Mouse (Mus musculus) fibroblast of lung, adult 2 months (primary cell): ENCODE results near the gene Foxo3.
A peak's percentile ranks its signal among the peaks of the same experiment; 100 is the strongest.

Experiments used
- DNase-seq: peaks from one replicate; pipeline ENCODE4 v3.0.0-alpha.2; 2011; ENCODE audit warnings: low read depth

Foxo3 gene

GRCm38 (mm10) chr10:42275401-42275870 lies 1.1 kb downstream of the Foxo3 start:
- no peak for DNase-seq

DNA sequence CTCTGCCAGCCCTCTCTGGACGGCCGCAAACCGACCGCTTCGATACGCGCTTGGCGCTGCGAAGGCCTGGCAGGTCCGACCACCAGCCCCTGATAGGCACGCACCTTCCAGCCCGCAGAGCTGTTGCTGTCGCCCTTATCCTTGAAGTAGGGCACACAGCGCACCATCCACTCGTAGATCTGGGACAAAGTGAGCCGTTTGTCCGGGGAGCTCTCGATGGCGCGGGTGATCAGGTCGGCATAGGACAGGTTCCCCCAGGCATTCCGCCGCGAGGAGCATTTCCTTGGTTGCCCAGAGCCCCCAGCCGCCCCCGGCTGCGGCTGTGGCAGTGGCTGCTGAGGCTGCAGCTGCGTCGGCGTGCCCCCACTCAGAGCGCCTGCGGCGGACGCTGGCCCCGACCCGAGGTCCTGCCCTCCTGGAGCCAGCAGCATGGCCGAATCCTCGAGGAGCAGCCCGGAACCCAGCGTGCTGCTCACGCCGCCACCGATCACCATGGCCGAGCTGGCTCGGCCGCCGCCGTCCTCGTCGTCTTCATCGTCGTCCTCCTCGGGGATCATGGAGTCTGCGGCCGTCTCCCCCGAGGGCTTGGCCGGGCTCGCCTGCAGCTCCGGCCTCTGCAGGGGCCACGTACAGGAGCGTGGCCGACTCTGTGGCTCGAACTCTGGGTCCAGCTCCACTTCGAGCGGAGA lies 1.7 kb downstream of the Foxo3 start:
- no peak for DNase-seq

DNA sequence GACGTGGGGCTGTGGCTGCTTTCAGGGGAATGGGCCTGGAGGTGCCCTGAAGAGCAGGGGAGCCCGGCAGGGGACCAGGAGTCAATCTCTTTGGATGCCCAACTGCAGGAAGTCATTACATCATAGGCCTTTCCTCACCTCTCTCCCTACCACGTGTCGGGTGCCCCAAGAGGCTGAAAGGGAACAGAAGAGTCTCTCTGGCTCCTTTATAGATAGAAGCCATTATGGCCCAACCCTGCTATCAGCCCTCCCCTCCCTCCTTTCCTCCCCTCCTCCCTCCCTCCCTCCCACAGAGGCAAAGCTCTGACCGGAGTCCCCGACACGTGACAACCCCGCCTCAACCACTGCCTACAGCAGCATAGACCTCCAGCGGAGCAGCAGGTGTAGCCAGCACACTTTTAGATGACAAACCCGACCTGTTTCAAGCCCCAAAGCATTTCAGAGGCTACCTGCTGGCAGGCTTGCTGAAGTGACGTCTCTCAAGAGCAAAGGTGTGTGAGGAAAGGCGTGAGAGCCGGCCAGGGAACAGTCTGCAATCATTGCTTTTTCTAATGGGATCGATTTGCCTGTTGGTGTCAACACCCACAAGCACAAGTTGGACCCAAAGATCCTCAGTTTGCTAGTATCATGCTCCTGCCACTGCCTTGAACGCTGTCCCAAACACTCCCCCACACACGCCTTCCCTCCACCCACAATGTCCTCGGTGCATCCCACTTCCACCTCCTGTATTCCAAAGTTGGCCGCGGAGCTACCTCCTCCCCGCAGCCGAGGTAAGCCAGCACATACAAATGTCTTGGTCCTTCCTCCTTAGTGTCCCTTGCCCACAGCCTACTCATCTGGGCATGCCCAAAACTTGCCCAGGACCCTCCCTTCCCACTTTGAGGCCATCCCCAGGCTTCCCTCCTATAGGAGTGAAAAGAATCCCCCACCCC lies 2.5 kb downstream of the Foxo3 start:
- no peak for DNase-seq

GRCm38 (mm10) chr10:42273403-42273759 lies 3.2 kb downstream of the Foxo3 start:
- no peak for DNase-seq

GRCm38 (mm10) chr10:42271454-42272230 lies 4.9 kb downstream of the Foxo3 start:
- DNase-seq: no peak

DNA sequence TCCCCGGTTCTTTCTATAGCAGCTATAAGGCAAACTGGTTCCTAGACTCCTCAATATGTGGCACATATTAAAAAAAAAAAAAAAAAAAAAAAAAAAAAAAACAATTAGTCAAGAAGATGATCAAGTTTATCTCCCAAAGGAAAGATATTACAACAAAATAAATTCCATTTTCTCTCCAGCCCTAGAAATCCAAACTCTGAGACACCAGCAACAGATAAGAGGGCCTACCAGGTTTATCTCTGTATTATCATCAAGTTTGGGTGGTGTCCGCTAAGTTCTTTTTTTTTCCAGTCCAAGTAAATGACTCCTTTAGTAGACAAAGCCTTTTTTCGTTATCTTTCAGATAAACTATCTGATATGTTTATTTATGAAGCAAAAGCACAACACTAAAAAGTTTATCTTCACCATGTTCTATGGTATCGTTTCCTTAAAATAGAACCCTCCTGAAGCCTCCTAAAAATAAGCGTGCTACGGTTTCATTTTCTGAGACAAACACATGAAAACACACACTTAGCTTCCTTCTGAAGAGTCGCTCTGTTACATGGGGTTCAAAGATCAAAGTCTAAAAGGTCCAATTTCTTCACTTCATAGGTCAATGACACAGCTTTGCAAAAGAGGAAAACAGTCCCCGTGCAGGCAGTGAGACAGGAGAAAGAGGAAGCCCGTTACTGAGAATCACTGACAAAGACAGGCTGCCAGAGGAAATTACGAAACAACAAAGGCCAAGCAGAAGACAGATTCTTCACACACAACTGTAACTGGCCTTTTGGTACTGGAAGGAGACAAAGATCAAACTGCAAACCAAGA lies 6.1 kb downstream of the Foxo3 start:
- DNase-seq: no peak

DNA sequence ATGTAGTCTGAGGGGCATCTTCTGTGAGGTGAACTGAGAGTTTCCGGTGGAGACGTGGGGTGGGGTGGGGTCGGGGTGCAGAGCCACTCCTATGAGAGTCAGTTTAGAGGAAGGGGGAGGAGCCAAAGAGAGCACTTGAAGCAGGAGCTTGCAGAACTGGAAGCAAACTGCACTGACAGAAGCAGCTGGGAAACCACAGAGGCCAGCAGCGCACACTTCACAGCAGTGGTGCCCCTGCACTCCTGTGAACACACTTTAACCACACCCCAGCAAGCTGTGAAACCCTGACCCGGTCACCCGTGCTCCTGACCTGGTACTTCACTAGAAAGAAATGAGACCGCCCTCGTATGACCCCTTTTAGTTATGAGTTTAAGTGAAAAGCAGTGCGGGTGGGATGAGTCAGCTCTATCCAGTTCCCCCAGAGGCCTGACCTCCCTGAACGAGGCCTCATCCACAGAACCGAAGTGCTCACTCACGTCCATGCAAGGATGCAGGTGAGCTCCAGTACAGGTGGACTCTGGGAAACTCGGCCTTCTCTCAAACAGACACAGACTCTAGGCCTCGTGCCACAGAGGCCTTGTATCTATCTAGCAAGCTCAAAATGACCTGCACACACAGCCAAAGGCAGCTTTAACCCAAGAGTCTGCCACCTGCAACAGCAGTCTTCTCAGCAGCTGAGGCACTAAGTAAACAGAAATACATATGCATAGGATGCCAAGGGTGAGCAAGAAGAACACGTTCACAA lies 7.1 kb downstream of the Foxo3 start:
- no peak for DNase-seq

DNA sequence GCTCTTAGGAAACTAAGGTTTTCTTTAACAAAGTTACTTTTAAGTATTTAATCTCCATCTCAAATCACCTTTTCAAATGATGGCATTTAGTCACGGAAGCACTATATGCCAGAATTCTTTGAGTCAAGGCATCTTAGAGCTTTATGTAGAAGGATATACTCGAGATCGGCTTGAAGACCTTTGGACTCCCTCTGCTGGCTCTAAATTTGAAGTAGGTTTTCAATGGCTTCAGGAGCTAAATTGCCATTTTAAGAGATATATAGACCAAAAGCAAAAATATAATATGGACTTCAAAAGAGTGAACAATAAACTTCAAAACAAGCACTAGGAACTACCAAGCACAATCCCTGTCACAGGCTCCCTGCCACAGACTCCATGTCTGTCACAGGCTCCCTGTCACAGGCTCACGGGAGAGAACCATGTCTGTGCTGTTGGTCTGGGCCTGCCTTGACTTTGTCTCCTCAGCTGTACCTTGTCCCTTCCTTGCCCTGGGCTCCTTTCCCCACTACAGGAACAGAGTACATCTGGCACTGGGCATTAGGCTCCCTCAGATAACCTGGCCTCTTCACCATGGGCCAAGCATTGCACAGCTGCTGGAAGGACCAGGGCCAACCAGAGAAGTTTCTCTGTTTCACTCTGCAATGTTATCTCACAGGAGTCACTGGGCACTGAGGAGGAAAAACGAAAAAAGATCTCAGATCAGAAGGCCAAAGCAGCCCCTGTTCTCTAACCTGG lies 8.6 kb downstream of the Foxo3 start:
- DNase-seq: no peak

DNA sequence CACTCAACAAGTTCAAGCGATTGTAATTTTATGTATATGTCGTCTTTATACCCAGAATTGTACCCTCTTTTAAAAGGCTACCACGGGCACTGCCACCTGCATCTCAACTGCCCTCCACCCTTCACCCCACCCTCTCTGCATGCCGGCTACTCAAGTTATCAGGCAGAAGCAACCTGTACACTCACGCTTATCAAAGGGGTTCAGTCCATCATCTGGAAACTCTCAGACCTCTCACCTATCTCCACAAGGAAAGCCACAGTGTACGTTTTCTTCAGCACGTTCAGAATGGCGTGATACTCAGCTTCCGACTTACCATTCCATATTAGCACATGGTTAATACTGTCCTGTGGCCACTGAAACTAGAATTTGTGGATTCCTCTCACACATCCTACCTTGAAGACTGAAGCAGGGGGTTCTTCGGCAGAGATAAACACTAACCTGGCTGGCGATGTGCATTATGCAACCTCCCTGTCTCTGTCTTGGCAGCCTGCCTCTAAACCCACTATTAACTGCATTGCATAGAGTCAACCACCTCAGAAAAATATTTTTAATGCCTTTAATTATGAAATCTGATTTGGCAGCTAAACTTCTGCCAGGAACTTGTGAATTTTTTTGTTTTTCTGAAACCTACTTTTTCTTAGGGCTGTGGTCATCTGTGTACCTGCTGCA lies 11.4 kb downstream of the Foxo3 start:
- DNase-seq: no peak

GRCm38 (mm10) chr10:42264195-42264594 lies 12.4 kb downstream of the Foxo3 start:
- no peak for DNase-seq

GRCm38 (mm10) chr10:42263701-42264100 lies 12.9 kb downstream of the Foxo3 start:
- DNase-seq: no peak

- DNase-seq: no peak
Measured at GRCm38 (mm10) chr10:42262061-42262460, 14.5 kb downstream of the Foxo3 start.

DNA sequence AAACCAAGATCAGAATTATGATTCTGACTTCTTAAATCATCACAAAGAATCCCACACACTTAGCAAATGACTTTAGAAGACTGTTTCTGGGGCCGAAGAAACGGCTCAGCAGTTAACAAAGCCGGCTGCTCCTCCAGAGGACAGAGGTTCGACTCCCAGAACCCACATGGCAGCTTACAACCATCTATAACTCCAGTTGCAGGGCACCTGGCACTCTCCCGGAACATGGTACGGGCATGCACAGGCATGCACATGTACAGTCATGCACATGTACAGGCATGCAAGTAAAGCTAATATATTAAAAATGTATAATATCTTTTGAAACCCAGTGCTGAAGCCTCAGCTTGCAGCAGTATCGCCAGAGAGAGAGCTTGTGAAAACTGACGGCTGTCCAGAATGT lies 15.5 kb downstream of the Foxo3 start:
- no peak for DNase-seq

GRCm38 (mm10) chr10:42260523-42260922 lies 16.0 kb downstream of the Foxo3 start:
- no peak for DNase-seq

DNA sequence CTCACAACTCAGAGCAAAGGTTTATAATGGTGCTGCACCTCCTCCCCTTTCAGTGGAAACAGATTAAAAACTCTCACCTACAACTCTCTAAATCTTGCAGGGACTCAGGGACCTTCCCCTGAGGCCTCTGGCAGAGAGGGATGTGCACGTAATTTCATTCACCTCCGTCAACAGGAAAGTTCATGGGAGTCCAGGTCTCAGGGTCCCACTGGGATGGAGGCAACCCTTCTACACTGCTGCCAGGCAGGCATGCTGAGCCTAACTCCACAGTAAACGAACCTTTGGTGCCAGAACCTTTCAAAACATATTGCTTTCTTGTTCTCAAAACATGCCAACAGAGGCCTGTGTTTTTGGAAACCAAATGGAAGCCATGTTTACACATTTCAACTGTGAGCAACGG lies 17.0 kb downstream of the Foxo3 start:
- no peak for DNase-seq

DNA sequence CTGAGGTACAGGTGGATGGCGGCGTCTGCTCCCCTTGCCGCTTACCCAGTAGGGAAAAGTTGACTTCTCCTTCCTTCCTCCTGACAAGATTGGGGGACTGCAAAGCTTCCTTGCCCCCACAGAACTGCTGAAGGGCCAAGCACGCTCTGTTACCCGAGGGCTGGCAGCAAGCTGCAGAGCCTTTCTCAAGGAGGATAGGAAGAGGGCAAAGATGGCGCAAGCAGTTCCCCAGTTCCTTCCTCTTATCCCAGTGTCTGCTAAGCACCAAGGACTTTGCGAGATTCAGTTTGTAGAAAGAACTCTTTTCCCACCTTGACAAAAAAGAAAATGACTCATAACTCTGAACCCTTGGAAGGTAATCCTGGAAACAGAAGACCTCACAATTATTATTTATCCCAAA lies 18.6 kb downstream of the Foxo3 start:
- DNase-seq: no peak

DNA sequence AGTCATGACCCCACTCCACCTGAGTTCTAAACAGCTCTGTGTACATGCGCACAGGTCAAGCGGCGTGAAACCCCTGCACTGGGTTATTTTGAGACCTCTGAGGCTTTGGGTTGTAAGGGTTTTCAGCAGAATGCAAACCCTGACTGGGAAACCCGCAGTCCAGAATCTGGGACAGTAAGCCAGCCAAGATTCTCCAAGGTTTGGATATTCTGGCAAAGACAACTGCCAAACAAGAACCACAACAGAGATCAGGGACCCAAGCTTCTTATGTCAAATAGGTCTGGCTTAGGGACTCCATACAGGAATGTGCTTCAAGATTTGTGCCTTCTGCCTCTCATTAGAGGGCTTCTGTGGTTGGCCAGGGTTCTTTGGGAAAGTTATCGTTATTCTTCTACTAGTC lies 21.8 kb downstream of the Foxo3 start:
- no peak for DNase-seq

DNA sequence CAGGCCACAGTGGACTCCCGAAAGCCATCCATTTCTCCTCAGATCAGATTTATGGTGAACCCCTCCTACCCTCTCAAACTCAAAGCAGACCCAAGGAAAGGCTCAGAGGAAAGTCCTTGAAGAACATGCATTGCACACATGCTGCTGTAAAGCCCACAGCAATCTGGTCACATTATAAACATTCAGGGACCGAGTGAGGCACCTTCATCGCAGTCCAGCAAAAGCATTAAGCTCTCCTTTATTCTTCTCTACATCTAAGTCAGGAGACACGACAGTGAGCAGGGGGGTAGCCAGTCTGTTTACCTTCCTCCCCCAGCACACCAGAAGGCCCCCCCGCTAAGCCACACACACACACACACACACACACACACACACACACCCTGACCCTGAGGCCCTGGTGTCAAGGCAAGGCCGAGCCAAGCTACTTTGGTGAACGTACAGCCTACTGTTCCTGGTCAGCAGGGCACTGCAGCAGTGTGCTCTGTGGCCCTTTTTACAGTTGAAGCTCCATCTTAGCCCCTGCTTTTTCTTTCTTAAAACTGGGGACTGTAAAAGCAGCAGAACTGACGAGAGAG lies 24.7 kb downstream of the Foxo3 start:
- DNase-seq: no peak

DNA sequence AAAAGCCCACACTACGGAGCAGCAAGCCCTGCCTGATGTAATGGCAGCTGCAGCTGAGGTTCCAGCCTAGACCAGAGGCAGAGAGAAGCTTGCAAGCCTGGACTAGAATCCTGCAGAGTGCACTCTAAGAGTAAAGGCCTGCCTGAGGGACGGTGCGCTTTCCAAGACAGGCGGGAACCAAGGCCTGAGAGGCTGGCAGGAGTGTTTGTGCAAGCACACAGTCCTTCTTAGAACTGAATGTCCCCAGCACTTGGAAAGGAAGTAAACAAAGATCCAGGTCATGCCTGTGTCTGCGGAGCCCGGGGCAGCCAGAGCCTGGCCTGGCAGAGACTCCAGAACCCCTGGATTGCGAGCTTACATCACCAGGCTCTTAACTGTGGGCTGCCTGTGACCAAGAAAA lies 25.4 kb downstream of the Foxo3 start:
- DNase-seq: peak; percentile 66
